Mouse (Mus musculus) heart, postnatal 0 days (tissue): ENCODE measurements around the gene Plpp3. TPM values are rescaled to one million over a fixed set of nuclear protein-coding genes. Genes with fewer than 3 reads are reported as not detected.

ENCODE experiments used
- ATAC-seq: fragments of 200-750 bp; cut with Nextera tagmentation; 2 replicates; pipeline ENCODE4 v1.8.0; 2017; ENCODE audit warnings: low read depth, moderate number of reproducible peaks, moderate library complexity; ENCODE audit not compliant: insufficient read depth
- DNase-seq: peaks from one replicate; pipeline ENCODE4 v3.0.0-alpha.2; 2016; ENCODE audit warnings: low spot score
- H3K27ac ChIP-seq: fragments of 300-500 bp; sonication (generic); 2 replicates; pipeline ENCODE4 v1.5.1; 2014; ENCODE audit warnings: low read depth, mild to moderate bottlenecking
- H3K27me3 ChIP-seq: fragments of 300-500 bp; sonication (generic); 2 replicates; pipeline ENCODE4 v1.6.1; 2014; ENCODE audit warnings: low read length, mixed read lengths; ENCODE audit not compliant: control insufficient read depth, insufficient read depth
- H3K36me3 ChIP-seq: fragments of 300-500 bp; sonication (generic); replicated peaks from 2 replicates; pipeline ENCODE4 v1.6.1; 2014; ENCODE audit warnings: low read length, mixed read lengths; ENCODE audit not compliant: control insufficient read depth, insufficient read depth
- H3K4me1 ChIP-seq: fragments of 300-500 bp; sonication (generic); 2 replicates; pipeline ENCODE4 v1.6.1; 2014; ENCODE audit warnings: antibody characterized with exemption; ENCODE audit not compliant: control insufficient read depth, insufficient read depth
- H3K4me2 ChIP-seq: fragments of 300-500 bp; sonication (generic); 2 replicates; pipeline ENCODE4 v1.6.1; 2014; ENCODE audit warnings: low read depth, mild to moderate bottlenecking, low read length, moderate library complexity
- H3K4me3 ChIP-seq: fragments of 300-500 bp; sonication (generic); 2 replicates; pipeline ENCODE4 v1.5.1; 2014; ENCODE audit warnings: low read depth, low read length
- H3K9ac ChIP-seq: fragments of 300-500 bp; sonication (generic); replicated peaks from 2 replicates; pipeline ENCODE4 v1.6.1; 2014; ENCODE audit warnings: low read depth, low read length, mixed read lengths
- H3K9me3 ChIP-seq: fragments of 300-500 bp; sonication (generic); replicated peaks from 2 replicates; pipeline ENCODE4 v1.6.1; 2016; ENCODE audit warnings: low read length; ENCODE audit not compliant: control insufficient read depth
- CTCF ChIP-seq: IDR thresholded peaks from 2 replicates; pipeline ENCODE4 v1.5.1; 2016; ENCODE audit warnings: antibody characterized with exemption, control low read depth, low read depth
- EP300 ChIP-seq: IDR thresholded peaks from 2 replicates; pipeline ENCODE4 v1.6.1; 2016; ENCODE audit warnings: antibody characterized with exemption, low read depth
- WGBS: fragments of 180-500 bp; shearing (Covaris S2); extraction: QIAGEN DNeasy Blood & Tissue Kit; methylation state at CpG from one replicate; pipeline ENCODE4 v1.1.7; 2014; 5-methylcytosine and 5-hydroxymethylcytosine counted together
- polyA plus RNA-seq: library from polyadenylated mRNA; unstranded; fragments of >200 nt; fragmentation: Nextera tagmentation; extraction: Ambion mirVana; gene quantifications from 2 replicates; pipeline ENCODE4 v1.2.1, GENCODE M21; 2015
- total RNA-seq: library from RNA; depleted of rRNA; stranded (reverse); fragments of >200 nt; gene quantifications from 2 replicates; pipeline ENCODE4 v1.2.3, GENCODE M21; 2014; ENCODE audit warnings: low replicate concordance

Plpp3 gene
- total and polyA plus RNA-seq, 2 experiments from 2014 or later: 56.4 to 57.0 TPM

- 46% methylated on average over 14 of the region's 14 CpGs for WGBS
- no peaks in the 10 kb centered on the region; the same call in 1 of the 2 replicates for H3K4me1 ChIP-seq
- TF ChIP-seq CTCF: peak; percentile 95
- no peak for TF ChIP-seq EP300
- no peaks in the 10 kb centered on the region for H3K36me3 ChIP-seq
- DNase-seq (peak; percentile 82), ATAC-seq (peak; percentile 57; the same call in 1 of the 2 replicates)
- no peak overlapping the region for H3K4me2 ChIP-seq
- no peaks in the 10 kb centered on the region for H3K9me3 ChIP-seq
- no peak overlapping the region for H3K27ac ChIP-seq
- H3K9ac ChIP-seq: no peak overlapping the region
- H3K27me3 ChIP-seq: 0 out of 2 replicates have a peak, but pooled peaks cover 3% of the 10 kb centered on the region
- no peak overlapping the region for H3K4me3 ChIP-seq
Observed at GRCm38 (mm10) chr4:105151911-105152690, 5.0 kb upstream of the Plpp3 start.

DNA sequence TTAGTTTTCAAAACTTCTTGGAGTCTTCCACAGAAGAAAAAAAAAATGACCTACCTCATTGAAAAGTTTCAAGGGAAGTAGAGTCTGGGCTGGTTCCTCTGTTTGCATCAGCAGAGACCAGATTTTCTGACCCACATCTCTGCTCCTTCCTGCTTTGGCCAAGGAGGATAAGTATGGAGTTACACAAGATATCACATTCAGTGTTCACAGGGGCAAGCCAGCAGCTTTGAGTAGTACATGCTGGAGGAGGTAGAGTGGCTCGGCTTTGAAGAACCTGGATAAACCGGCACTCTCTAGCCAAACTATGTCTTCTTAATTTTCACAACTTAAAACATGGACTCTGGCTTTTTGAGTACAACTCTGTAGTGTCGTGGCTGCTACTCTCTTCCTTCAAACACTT is 3.9 kb upstream of the Plpp3 start:
- Histone ChIP-seq H3K27me3 (0 out of 2 replicates have a peak, but pooled peaks cover 3% of the 10 kb centered on the region), H3K4me3 (no peak overlapping the region), H3K9ac (no peak overlapping the region), H3K4me2 (no peak overlapping the region), H3K4me1 (no peaks in the 10 kb centered on the region; the same call in 1 of the 2 replicates), H3K27ac (no peak overlapping the region), H3K36me3 (no peaks in the 10 kb centered on the region), H3K9me3 (no peaks in the 10 kb centered on the region)
- WGBS: 83% methylated on average over 3 of the region's 3 CpGs
- ATAC-seq (no peak), DNase-seq (no peak)
- TF ChIP-seq CTCF (no peak), EP300 (no peak)

DNA sequence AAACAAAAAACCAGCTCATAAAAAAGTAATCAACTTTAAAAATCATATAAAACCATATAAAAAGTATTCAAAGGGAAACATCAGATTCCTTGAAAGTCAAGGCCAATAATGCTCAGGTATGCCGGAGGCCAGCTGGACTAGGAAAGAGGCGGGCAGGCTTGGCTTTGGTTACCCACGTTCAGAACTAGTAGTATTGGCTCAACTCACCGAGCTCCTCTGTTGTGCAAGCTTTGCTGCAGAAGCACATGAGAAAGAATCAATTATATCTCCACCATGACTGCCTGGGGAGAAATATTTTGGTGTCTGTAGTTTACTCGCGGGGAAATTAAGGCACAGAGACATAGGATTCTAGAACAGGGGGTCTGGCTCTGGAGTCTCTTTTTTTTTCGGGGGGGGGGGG is 866 bp upstream of the Plpp3 start:
- ATAC-seq: no peak
- no peak overlapping the region for H3K4me2 ChIP-seq
- 82% methylated on average over 7 of the region's 7 CpGs for WGBS

GRCm38 (mm10) chr4:105156955-105157275 is 232 bp upstream of the Plpp3 start:
- TF ChIP-seq EP300 (no peak), CTCF (peak; percentile 42)
- H3K4me1 ChIP-seq: no peaks in the 10 kb centered on the region
- peak overlapping the region; percentile 90 for H3K9ac ChIP-seq
- ATAC-seq (no peak), DNase-seq (no peak)
- WGBS: 3% methylated on average over 4 of the region's 4 CpGs
- 0 out of 2 replicates have a peak, but pooled peaks cover 3% of the 10 kb centered on the region for H3K27me3 ChIP-seq
- no peaks in the 10 kb centered on the region for H3K9me3 ChIP-seq
- H3K4me3 ChIP-seq: peak overlapping the region; percentile 92
- H3K36me3 ChIP-seq: peaks cover 10% of the 10 kb centered on the region; the same call in 1 of the 2 replicates
- peak overlapping the region; percentile 89 for H3K27ac ChIP-seq
- peak overlapping the region; percentile 69 for H3K4me2 ChIP-seq

More for the DNA sequence above, 866 bp upstream of the Plpp3 start:
- Histone ChIP-seq H3K9ac (no peak overlapping the region), H3K4me1 (no peaks in the 10 kb centered on the region), H3K27me3 (0 out of 2 replicates have a peak, but pooled peaks cover 3% of the 10 kb centered on the region), H3K4me3 (no peak overlapping the region), H3K27ac (no peak overlapping the region), H3K9me3 (no peaks in the 10 kb centered on the region), H3K36me3 (0 out of 2 replicates have a peak, but pooled peaks cover 3% of the 10 kb centered on the region)
- no peak for TF ChIP-seq EP300
- no peak for TF ChIP-seq CTCF
- DNase-seq: no peak

DNA sequence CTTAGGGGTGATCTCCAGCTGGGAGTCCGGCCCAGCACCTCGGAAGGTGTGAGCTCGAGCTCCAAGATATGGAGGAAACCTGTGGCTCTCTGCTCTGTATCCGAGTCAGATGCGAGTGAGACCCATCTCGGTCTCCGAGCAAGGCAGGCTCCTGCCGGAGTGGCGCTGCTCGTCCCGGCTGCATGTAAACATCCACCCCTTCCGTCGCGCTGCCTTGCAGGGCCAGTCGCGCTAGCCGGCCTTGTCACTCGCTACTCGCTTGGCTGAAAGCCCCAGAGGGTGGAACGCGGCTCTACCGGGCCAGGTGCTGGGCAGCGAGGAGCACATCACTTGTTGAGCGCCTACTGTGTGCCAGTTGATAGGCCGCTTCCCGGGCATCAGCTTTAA is 1.0 kb downstream of the Plpp3 start:
- Histone ChIP-seq H3K27ac (peak overlapping the region; percentile 89), H3K36me3 (peaks cover 11% of the 10 kb centered on the region; the same call in 1 of the 2 replicates), H3K9ac (peak overlapping the region; percentile 90), H3K4me2 (peak overlapping the region; percentile 69), H3K4me1 (no peaks in the 10 kb centered on the region), H3K9me3 (no peaks in the 10 kb centered on the region), H3K27me3 (0 out of 2 replicates have a peak, but pooled peaks cover 3% of the 10 kb centered on the region), H3K4me3 (peak overlapping the region; percentile 92)
- WGBS: 0% methylated on average over 26 of the region's 26 CpGs
- peak; percentile 76 for DNase-seq
- TF ChIP-seq CTCF: peak; percentile 36
- TF ChIP-seq EP300: no peak
- peak; percentile 79 for ATAC-seq
